Mouse (Mus musculus) megakaryocyte, embryonic 14.5 days (primary cell): ENCODE results near the gene Galnt17.

Experiments used
- FLI1 ChIP-seq: IDR thresholded peaks from 2 replicates; pipeline ENCODE4 v1.6.1; 2012; ENCODE audit warnings: low read length, inconsistent platforms, mixed read lengths
- GATA1 ChIP-seq: IDR thresholded peaks from 3 replicates; pipeline ENCODE4 v1.6.1; 2012; ENCODE audit warnings: mixed read lengths, low read length, inconsistent platforms, borderline replicate concordance

GRCm38 (mm10) chr5:131165681-131166080 lies 142.6 kb downstream of the Galnt17 start:
- TF ChIP-seq GATA1, result no peak
- TF ChIP-seq FLI1, result no peak
